Mouse (Mus musculus): ENCODE data around the gene Tatdn3.
A peak's percentile ranks its signal among the peaks of the same experiment; 100 is the strongest.

Tatdn3 gene

DNA sequence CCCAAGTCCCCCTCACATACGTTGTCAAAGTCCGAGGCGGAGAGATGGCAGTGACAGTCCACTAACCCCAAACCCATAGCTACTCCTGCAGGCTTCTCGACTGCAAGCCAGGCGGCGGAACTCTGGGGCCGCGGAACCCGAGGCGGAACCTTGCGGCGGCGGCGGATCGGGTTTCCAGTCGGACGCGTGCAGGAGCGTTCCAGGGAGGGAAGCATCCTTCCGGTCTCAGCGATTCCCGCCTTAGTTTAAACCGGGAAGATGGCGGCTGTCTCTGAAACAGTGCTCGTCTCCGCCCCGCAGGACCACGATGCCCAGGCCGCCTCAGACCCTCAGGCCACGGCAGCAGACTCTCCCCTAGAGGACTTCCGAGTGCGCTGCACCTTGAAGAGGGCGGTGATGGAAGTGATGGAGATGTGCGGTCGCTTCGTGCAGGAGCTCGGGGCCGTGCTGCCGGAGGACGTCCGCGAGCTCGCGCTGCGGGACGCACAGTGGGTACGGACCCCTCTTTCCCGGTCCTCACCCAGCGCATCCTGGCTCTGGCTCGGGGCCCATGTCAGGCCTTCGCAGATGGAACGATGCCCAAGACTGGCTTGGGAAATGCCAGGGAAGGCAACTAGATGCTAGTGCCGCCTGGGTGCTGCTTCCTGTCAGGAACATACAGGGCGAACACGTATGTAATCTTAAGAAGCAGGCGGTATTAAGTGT, at the start of gene Tatdn3, which contains the start of gene Nsl1:
Gene Tatdn3, minus strand, starts transcription at position 152 of the 705 bp plus-strand sequence.
Gene Nsl1, plus strand, starts transcription at position 232 of the 705 bp plus-strand sequence.
- DNase-seq (ENCODE audit: low spot score in 2 of 2), result peak; percentile 97

DNA sequence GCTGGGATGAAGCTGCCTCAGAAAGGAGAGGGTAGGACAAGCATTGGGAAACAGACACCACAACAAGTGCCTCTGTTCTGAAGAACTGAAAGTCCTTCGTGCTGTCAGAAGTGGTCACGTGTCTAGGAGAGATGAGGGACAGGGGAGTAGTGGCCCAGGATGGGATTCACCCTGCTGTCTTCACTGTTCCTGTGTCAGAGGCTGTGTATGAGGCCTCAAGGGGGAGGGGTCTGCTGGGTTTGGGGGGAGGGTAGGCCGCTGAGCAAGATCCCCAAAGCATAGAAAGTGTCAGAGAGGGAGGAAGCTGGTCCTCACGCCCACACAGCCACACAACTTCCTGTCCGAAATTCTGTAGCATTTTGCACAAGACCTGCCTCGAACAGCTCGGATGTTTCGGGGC, 48.4 kb upstream of the Tatdn3 start:
- no peak for DNase-seq (ENCODE audit: low spot score in 2 of 2)

DNA sequence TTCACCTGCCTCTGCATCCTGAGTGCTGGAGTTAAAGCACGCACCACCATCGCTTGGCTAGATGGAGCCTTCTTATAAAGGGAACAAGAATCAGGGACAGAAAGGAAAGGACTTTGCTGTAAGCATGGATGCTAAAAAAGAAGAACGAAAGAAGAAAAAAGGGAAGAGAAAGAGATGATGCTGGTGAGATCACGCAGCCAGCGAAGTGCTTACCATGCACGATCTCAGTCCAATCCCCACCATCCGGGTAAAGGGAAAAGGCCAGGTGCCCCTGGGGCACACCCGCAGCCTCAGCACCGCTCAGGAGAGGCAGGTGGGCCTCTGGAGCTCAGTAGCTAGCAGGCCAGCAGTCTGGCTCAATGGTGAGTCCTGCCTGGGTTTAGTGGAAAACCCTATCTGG, 47.2 kb upstream of the Tatdn3 start:
- no peak for DNase-seq (ENCODE audit: low spot score in 2 of 2)

DNA sequence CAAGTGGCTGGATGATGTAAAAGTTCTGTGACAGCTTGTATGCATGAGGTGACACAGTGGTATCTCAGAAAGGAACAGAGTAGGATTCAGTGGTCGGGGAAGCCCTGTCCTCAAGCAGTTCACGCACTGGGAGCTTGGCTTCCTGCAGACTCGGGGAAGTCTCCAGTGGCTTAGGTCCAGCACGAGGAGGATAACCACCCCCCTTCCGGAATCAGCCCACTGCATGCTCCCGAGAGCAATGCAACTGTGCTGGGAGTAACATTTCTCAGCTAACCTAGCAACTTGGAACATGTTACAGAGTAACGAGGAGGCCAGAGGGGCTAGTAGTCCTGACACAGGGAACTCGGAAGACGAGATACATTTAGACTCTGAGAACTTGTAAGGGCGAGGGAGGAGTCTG, 44.6 kb upstream of the Tatdn3 start:
- DNase-seq (ENCODE audit: low spot score in 2 of 2), result no peak

DNA sequence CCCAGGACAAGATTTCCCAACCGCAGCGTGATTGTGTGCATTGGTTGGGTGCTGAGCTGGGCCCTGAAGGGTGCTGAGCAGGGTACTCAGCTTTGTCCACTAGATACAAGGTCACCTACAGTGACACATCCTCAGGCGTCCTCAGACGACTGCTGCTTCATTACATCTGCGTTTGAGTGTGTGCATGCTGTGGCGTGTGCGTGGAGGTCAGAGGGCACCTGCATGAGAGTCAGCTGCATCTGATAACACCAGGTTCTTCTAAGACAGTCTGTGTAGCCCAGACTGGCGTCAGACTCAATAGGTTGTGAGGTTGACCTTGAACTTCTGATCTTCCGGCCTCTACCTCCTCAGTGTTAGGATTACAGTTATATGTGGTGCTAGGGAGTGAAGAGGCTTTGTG, 42.5 kb upstream of the Tatdn3 start:
- no peak for DNase-seq (ENCODE audit: low spot score in 2 of 2)

DNA sequence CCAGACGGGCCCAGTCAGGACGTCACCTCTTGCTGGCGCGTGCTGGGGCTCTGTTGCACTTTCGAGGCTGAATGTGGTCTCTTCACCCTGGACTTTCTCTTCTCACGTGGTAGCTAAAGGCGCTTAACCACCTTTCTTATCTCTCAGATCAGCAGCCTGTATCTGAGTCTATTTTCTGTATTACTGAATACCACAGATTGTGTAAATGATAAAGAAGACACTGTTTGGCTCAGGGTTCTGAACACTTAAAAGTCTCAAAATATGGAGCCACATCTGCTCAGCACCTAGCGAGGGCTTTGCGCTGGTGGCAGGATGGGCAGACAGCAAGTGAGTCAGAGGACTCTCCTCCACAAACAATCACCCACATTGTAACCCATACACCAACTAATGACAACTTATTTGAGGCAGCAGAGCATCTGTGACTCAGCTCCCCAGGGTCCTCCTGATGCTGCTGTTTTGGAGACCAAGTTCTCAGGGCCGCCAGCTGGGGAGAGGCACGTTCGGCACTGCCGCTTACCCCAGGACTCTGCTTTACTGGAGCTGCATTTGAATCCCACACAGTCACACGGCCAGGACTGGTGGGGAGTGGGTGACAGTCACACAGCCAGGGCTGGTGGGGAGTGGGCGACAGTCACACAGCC, 40.1 kb upstream of the Tatdn3 start:
- DNase-seq (ENCODE audit: low spot score in 2 of 2), result no peak

DNA sequence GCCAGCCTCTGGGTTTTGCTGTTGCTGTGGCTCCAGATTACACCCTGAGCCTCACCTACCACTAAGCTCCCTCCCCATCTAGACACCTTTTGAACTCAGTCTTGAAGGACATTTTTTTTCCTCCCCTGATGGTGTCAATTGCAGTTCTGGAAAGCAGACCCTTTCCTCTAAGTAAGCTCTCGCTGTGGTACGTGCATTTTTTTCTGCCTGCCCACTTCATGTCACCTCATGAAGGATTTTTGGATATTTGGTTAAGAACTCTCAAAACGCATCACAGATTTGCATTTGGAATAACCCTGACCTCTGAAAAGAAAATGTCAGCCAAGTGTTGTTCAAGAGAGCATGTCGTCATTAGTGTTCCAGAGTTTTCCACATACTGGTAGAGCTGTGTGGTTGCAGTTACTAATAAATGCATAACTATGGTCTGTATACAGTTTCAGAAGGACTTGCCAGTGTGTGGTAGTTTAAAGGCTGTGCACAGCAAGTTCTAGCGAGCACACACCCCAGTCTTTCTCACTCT, 37.1 kb upstream of the Tatdn3 start:
- no peak for DNase-seq (ENCODE audit: low spot score in 2 of 2)

DNA sequence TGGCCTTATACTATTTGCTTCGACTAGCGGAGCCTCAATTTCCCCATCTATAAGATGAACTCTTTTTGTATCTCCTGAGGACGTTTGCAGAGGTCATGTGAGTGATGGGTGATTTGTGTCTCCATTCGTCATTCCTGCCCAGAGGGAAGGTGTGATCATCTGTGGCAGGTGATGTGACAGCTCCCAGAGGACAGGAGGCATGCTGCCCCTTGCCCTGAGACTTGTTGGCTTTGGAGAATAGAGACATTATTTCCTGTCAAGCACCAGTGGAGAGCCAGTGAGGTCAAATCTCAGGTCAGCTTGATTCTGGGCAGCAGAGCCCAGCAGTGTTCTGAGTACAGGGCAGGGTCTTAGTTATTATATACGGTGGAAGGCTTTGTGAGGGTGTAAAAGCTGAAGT, 36.4 kb upstream of the Tatdn3 start:
- no peak for DNase-seq (ENCODE audit: low spot score in 2 of 2)

DNA sequence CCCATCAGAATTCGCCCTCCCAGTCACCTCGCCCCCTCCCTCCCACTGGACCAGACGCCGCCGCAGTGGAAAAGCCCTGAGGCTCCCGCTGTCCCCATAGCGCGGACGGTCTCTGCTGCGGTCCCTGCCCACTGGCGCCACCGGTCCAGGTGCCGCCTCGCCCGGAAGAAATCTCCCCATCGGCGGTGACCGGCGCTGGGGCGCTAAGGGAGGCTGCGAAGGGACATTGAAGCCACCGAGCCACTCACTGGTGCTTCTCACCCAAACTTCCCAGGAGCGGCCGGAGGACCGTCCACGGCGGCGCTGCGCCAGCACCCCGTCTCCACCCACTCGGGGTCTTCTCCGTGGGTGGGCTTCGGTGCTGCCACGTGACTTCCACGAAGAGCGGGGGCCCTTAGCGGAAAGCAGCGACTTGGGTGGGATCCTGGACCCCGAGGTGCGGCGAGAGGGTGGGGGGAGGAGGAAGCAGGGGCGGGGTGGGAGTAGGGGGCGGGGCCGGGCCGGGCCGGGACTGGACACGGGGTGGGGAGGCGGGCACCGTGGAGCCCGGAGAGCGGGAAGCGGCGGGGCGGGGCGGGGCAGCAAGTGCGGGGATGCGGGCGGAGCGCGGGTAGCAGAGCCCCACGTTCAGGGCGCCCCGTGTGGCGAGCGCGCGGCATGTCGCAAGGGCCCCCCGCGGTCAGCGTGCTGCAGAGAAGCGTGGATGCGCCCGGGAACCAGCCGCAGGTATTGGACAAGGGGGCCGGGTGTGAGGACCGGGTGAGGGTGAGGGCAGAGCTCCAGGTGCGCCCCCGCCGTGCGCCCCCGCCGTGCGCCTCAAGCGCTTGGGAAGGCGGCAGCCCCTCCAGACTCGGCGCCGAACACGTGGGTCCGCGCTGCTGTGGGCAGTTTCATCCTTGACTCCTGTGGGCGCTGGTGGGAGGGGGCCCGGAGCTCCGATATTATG, 35.3 kb upstream of the Tatdn3 start, which contains the start of gene Batf3:
Gene Batf3, plus strand, starts transcription at position 46 of the 946 bp plus-strand sequence.
- peak in 1 of 2 experiments; percentile 53 for DNase-seq (ENCODE audit: low spot score in 2 of 2)

DNA sequence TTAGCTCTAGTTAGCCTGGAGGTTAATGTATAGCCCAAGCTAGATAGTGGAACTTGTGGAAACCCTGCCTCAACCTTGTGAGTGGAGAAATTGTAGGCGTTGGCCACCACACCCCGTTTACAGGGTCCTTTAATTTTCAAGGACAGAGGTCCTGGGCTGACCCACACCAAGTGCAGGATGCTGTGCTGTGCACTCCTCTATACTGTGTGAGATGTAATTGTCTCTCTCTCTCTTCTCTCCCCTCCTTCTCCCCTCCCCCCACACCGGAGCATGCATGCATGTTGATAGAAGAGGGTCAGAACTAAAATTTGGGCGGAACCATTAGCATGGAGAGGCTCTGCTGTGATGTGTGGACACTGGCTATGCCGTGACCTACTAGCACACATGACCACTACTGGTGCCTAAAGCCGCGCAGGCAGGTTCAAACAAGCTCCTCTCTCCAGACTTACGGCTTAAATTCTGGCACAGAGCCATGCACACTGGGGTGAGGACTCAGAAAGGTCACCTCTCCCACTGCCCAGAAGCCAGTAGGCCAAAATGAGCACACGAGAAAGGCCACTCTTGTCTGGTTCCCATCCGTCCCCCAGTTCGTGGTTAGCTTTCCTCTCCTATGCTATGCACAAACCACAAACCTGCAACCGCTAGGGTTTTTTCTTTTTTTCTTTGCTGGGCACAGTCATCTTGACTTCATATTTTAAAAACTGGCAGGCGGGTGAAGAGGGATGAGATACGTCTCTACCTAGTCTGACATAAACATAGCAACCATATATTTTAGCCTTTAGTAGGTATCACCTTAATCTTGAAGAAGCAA, 34.3 kb upstream of the Tatdn3 start:
- DNase-seq (ENCODE audit: low spot score in 2 of 2), result no peak

DNA sequence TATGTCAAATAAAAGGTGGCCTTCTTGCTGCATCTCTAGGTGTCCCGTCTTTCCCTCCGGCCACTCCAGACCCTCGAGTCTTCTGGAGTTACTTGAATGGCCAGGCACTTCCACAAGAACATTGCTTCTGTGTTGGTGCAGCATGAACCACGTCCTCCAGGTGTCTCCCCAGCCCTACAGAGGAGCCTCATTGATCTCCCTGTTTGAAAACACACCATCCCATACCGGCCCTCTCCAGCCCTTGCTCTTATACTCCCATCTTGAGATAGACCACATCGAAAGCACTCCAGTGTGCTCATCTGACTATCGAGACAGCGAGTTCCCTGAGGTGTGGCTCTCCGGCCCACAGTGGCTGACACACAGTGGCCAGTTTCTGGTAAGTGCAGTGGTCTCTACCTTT, 32.3 kb upstream of the Tatdn3 start:
- DNase-seq (ENCODE audit: low spot score in 2 of 2), result no peak

DNA sequence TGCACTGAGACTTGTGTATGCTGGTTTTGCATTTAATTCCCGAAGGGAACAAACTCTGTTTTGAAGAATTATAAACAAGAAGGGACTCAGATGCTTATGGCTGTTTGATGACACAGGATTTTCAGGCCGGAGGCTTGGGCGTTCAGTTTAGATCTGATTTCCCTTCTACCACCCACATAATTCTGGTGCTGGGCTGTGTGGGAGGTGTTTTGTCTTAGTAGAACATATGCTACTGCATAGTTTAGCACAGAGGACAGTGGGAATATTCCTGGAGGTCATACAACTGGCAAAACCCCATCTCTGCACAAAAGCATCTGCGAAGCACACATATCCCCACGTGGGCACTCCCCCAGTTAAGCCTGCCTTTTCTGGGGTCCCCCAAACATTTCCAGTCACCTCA, 30.8 kb upstream of the Tatdn3 start:
- DNase-seq (ENCODE audit: low spot score in 2 of 2), result no peak

DNA sequence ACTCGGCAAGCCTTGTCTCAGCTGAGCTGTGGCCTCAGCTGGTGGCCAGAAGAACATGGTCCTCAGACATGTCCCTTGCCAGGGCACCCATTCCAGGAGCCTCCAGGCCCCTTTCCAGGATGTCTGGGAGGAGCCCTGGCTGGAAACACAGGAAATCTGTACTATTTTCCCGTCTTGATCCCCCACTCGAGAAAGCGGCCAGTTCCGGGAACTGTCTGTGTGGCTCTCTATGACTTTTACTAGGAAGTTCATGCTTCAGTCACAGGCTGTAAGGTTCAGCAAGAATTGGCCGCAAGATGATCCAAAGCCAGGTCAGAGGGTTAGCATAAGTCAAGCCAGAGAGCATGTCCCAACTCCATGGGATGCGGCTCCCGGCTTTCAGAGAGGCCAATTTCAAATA, 29.3 kb upstream of the Tatdn3 start:
- DNase-seq (ENCODE audit: low spot score in 2 of 2), result no peak

DNA sequence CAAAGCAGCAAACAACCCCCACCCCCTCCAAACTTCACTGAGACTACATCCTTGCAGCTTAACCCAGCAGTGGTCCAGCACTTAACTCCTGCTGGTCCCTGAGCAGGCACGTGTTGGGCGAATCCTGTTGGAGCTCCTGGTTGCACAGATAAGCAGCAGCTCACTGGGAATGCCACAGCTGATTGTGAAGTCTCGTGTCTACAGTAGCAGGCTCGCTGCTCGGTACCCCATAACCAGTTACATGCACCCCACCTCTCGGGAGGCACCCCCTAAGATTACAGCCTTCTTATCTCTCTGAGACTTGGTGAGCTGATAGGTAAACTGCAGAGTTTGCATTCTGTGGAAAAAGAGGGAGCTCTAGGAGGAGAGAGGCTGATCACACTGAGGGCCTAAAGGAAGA, 26.6 kb upstream of the Tatdn3 start:
- DNase-seq (ENCODE audit: low spot score in 2 of 2), result no peak

DNA sequence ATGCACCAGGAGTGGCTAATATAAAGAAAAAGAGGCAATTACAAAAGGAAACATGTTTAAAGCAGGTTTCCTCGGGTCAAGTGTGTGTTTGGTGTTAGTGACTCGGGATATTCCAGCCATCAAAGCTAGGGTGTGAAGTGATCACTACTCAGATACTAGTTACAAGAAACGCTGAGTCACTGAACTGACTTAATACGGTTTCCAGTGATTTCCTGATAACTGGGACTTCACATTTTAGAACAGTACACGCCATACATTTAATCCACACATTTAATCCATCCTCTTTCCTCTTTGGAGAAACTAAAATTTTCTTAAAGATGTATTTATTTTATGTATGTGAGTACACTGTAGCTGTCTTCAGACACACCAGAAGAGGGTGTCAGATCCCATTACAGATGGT, 25.2 kb upstream of the Tatdn3 start:
- DNase-seq (ENCODE audit: low spot score in 2 of 2), result no peak

DNA sequence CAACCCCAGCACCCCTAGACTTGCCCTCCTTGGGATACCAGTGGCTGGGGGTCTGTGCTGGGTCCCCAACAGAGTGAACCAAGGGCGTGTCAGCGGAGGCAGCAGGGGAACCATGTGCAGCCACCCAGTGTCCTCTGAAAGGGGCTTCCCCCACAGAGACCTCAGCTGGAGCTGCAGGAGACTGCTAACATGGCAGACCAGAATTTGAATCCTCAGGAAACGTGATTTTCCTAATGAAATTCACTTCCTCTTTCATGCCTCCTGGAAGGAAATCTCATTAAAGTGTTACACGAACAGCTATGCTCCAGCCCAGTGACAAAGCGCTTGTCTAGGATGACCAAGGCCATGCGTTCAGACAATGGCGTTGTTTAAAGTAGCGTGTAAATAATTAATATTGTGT, 24.2 kb upstream of the Tatdn3 start:
- no peak for DNase-seq (ENCODE audit: low spot score in 2 of 2)

DNA sequence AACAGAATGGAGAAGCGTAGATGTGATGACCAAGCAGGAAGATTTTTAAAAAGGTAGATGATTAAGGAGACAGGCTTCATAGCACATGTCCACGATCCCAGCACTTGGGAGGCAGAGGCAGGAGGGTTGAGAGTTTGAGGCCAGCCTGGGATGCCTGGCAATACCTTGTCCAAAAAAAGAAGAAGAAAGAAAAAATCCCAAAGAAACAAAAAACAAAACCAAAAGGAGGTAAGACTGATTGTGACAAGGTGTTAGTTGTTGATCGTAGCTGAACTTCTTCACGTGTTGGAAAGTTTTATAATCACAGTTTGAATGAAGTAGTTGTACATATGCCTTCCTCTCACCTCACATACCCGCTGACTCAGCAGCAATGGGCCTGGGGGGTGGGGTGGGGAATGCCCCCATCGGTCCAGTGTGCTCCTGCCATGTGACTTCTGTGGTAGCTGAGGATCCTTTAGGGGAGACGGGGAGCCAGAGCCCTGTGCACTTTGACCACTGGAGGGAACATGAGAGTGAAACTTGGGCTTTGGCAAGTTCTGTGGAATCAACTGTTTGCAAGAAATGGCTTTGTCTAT, 23.7 kb upstream of the Tatdn3 start:
- DNase-seq (ENCODE audit: low spot score in 2 of 2), result no peak

DNA sequence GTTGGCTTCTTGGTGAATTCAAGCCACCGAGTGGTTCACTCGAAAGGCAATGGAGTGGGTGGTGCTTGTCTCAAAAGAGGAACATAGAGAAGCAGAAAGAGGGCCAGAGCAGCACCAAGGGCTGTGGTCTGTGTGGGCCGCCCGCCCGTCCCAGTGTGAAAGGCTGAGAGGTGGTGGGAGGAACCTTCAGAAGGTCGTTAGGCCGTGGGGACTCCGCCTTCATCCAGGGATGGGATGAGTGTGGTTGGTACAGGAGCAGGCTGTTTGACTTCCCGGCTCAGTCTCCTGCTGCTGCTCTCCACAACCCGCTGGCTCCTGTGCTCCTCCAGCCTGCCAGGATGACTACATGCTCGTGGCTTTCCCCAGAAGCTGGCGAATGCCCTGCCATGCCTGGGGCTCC, 22.9 kb upstream of the Tatdn3 start:
- DNase-seq (ENCODE audit: low spot score in 2 of 2), result no peak

DNA sequence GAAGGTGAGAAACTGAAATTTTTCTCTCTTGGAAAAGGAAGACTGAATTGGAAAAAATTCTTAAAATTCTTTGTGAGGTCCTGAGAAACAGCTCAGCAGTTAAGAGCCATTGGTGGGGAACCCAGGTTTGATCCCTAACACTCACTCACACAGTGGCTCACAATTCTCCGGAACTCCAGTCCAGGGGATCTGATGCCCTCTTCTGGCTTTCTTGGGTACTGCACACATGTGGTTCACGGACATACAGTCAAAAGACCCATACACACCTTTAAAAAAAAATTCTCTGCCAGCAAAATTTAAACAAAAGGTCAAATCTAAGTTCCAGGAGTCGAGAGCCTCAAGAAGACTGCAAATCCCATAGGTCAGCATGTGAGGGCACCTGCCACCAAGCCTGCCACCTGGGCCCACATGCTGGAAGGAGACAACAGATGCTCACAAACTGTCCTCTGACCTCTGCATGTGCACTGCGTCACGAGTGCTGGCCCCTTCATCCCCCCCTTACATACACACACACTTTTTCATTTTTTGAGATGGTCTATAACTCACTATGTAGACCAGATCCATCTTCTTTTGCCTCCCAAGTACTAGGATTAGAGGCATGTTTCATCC, 22.3 kb upstream of the Tatdn3 start:
- peak; percentile 42 to 67 for DNase-seq (ENCODE audit: low spot score in 2 of 2)

DNA sequence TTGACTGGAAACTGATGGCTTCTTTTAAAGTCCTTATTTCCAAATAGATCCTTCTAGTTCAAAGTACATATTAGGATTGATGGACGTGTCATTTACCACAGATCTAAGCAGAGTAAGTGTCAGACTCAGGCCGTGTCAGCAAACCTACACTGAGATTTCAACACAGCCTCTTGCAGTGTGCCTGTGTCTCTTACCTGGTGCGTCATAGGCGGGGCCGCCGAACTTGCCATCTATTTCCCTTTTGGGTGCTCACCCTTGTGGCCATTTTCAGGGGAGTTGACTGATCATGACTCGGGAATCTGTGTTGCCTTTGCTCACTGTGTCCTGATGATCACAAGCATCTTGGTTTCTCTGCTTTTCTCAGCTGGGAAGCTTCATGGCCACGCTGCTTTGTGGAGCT, 20.5 kb upstream of the Tatdn3 start:
- no peak for DNase-seq (ENCODE audit: low spot score in 2 of 2)

Data from cerebellum, postnatal 4 days (tissue).